Mouse (Mus musculus): ENCODE measurements around the gene Cep57l1. TPM values are rescaled to one million over a fixed set of nuclear protein-coding genes. Genes with fewer than 3 reads are reported as not detected.

Cep57l1 gene
- total and polyA plus RNA-seq, 3 experiments: 16.7 to 19.2 TPM; not detected in 1

DNA sequence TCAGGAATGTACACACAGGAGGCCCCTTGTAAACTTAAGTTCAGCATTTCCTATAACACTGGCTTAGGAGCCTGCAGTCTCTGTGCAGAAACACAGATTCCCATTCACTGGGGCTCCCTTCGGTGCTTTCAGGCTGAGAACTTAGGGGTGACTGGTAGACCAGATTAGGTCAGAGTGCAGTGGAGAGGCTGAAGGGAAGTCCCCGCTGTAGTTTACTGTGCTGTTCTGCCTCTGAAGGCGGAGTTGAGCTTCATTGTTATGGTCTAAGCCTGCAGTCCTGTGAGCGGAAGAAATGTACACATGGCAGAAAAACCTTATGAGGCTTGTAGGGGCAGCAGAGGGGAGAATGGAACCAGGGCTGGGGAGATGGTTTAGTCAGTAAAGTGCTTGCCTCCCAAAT, 29.2 kb upstream of the Cep57l1 start:
- no peak for DNase-seq (ENCODE audit: low read depth, low spot score)
- Histone ChIP-seq H3K4me1 (ENCODE audit: control insufficient read depth in 1 of 2, insufficient read depth in 2 of 2, low read length in 2 of 2) (no peaks in the 10 kb centered on the region), H3K9me3 (replicated peaks; ENCODE audit: insufficient read depth, low read length) (no peaks in the 10 kb centered on the region), H3K9ac (ENCODE audit: control insufficient read depth, low read depth, low read length, poor library complexity, severe bottlenecking) (no peak overlapping the region), H3K27ac (ENCODE audit: control insufficient read depth, low read depth, low read length) (no peak overlapping the region), H3K27me3 (ENCODE audit: control insufficient read depth in 1 of 2, insufficient read depth in 2 of 2, low read length in 2 of 2) (no peaks in the 10 kb centered on the region), H3K79me2 (ENCODE audit: control insufficient read depth, insufficient read depth, low read length, poor library complexity) (no peaks in the 10 kb centered on the region; the same call in 1 of the 2 replicates), H3K4me3 (ENCODE audit: control insufficient read depth in 1 of 2, insufficient read depth in 1 of 2, low read depth in 2 of 2, low read length in 2 of 2) (no peak overlapping the region), H3K36me3 (ENCODE audit: control insufficient read depth in 1 of 2, insufficient read depth in 2 of 2, low read length in 2 of 2) (no peaks in the 10 kb centered on the region)
- TF ChIP-seq CHD1 (IDR thresholded peaks at IDR 0.05; ENCODE audit: low read depth, low read length): no peak
- TF ChIP-seq RCOR1 (IDR thresholded peaks at IDR 0.05; ENCODE audit: low read depth, low read length): no peak
- no peak for TF ChIP-seq UBTF (IDR thresholded peaks at IDR 0.05; ENCODE audit: borderline replicate concordance, insufficient read depth, low read depth, low read length)
- TF ChIP-seq EP300 (IDR thresholded peaks at IDR 0.05; ENCODE audit: low read depth in 1 of 2, low read length in 2 of 2): no peak
- TF ChIP-seq POLR2AphosphoS5 (IDR thresholded peaks at IDR 0.05; ENCODE audit: borderline replicate concordance, low read depth, low read length): no peak
- no peak for TF ChIP-seq CTCF (IDR thresholded peaks at IDR 0.05 in 2 of 3, conservative IDR thresholded peaks at IDR 0.05 in 1 of 3; ENCODE audit: control insufficient read depth in 1 of 3, insufficient read depth in 1 of 3, low read depth in 2 of 3, low read length in 3 of 3, poor library complexity in 1 of 3, severe bottlenecking in 1 of 3)
- no peak for TF ChIP-seq GATA1 (IDR thresholded peaks at IDR 0.05; ENCODE audit: low read depth, low read length)
- no peak for TF ChIP-seq MXI1 (IDR thresholded peaks at IDR 0.05; ENCODE audit: low read depth, low read length)
- TF ChIP-seq RAD21 (IDR thresholded peaks at IDR 0.05; ENCODE audit: low read depth, low read length): no peak

DNA sequence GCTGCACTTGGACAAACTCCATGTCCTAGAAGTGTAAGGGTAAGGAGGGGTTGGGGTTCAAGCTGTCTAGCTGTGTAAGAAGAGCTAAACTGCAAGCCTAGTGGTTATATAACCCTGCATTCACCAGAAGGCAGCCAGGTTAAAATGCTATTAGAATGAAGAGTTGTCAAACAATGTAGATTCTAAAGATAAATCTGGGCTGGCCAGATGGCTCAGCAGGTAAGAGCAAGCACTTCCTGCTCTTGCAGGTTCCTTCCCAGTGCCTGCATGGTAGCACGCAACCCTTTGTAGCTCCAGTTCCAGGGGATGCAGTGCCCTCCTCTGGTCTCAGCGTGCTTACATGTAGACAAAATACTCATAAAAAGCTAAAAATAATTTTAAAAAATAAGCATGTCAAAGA, 24.5 kb upstream of the Cep57l1 start:
- H3K9me3 ChIP-seq (replicated peaks; ENCODE audit: insufficient read depth, low read length): no peaks in the 10 kb centered on the region
- DNase-seq (ENCODE audit: low read depth, low spot score): no peak
- H3K27me3 ChIP-seq (ENCODE audit: control insufficient read depth in 1 of 2, insufficient read depth in 2 of 2, low read length in 2 of 2): no peaks in the 10 kb centered on the region
- no peaks in the 10 kb centered on the region for H3K4me1 ChIP-seq (ENCODE audit: control insufficient read depth in 1 of 2, insufficient read depth in 2 of 2, low read length in 2 of 2)
- TF ChIP-seq CHD2 (IDR thresholded peaks at IDR 0.05; ENCODE audit: low read length) (no peak), NELFE (IDR thresholded peaks at IDR 0.05; ENCODE audit: low read depth, low read length) (no peak), MAX (IDR thresholded peaks at IDR 0.05; ENCODE audit: low read length) (no peak), SMC3 (IDR thresholded peaks at IDR 0.05; ENCODE audit: low read depth, low read length) (no peak), MYC (IDR thresholded peaks at IDR 0.05; ENCODE audit: low read depth, low read length) (no peak), ZMIZ1 (IDR thresholded peaks at IDR 0.05; ENCODE audit: low read depth, low read length) (no peak), USF2 (IDR thresholded peaks at IDR 0.05; ENCODE audit: borderline replicate concordance in 1 of 2, insufficient read depth in 1 of 2, low read depth in 1 of 2, low read length in 2 of 2) (no peak), CTCF (IDR thresholded peaks at IDR 0.05 in 2 of 3, conservative IDR thresholded peaks at IDR 0.05 in 1 of 3; ENCODE audit: control insufficient read depth in 1 of 3, insufficient read depth in 1 of 3, low read depth in 2 of 3, low read length in 3 of 3, poor library complexity in 1 of 3, severe bottlenecking in 1 of 3) (no peak), TBP (IDR thresholded peaks at IDR 0.05; ENCODE audit: low read depth, low read length) (no peak), MAZ (IDR thresholded peaks at IDR 0.05; ENCODE audit: low read depth, low read length) (no peak), TAL1 (IDR thresholded peaks at IDR 0.05; ENCODE audit: low read length) (no peak), RAD21 (IDR thresholded peaks at IDR 0.05; ENCODE audit: low read depth, low read length) (no peak)
- no peak overlapping the region for H3K27ac ChIP-seq (ENCODE audit: control insufficient read depth, low read depth, low read length)
- no peaks in the 10 kb centered on the region; the same call in 1 of the 2 replicates for H3K79me2 ChIP-seq (ENCODE audit: control insufficient read depth, insufficient read depth, low read length, poor library complexity)
- no peak overlapping the region for H3K4me3 ChIP-seq (ENCODE audit: control insufficient read depth in 1 of 2, insufficient read depth in 1 of 2, low read depth in 2 of 2, low read length in 2 of 2)
- H3K9ac ChIP-seq (ENCODE audit: control insufficient read depth, low read depth, low read length, poor library complexity, severe bottlenecking): no peak overlapping the region
- H3K36me3 ChIP-seq (ENCODE audit: control insufficient read depth in 1 of 2, insufficient read depth in 2 of 2, low read length in 2 of 2): no peaks in the 10 kb centered on the region
